Mouse (Mus musculus) bone marrow, adult 2 months (tissue): ENCODE results near the gene Abcf3.

Experiments
- CTCF ChIP-seq: fragments of 200-500 bp; IDR thresholded peaks from 2 replicates; pipeline ENCODE4 v1.5.1; 2011; ENCODE audit warnings: low read length, control low read depth; ENCODE audit not compliant: control insufficient read depth, insufficient read depth
- POLR2A ChIP-seq: fragments of 200-500 bp; IDR thresholded peaks from 2 replicates; pipeline ENCODE4 v1.6.1; 2011; ENCODE audit warnings: low read depth, mild to moderate bottlenecking, control low read depth, low read length, borderline replicate concordance; ENCODE audit not compliant: control insufficient read depth

GRCm38 (mm10) chr16:20591076-20591705 is 42.8 kb downstream of the Abcf3 start:
- TF ChIP-seq CTCF: no peak
- TF ChIP-seq POLR2A: no peak
